Mouse (Mus musculus) liver, embryonic 13.5 days (tissue): ENCODE results near the gene Cul9. TPM values are rescaled to one million over a fixed set of nuclear protein-coding genes. Genes with fewer than 3 reads are reported as not detected.

ENCODE experiments used
- ATAC-seq: fragments of 200-750 bp; cut with Nextera tagmentation; 2 replicates; pipeline ENCODE4 v1.8.0; 2017; ENCODE audit warnings: low read depth, mild to moderate bottlenecking, moderate number of reproducible peaks, moderate library complexity
- DNase-seq: peaks from one replicate; pipeline ENCODE4 v3.0.0; 2022
- H3K27ac ChIP-seq: fragments of 300-500 bp; sonication (generic); 2 replicates; pipeline ENCODE4 v1.5.1; 2015; ENCODE audit warnings: moderate library complexity, mild to moderate bottlenecking, inconsistent platforms
- H3K27me3 ChIP-seq: fragments of 300-500 bp; sonication (generic); 2 replicates; pipeline ENCODE4 v1.6.1; 2015; ENCODE audit warnings: mild to moderate bottlenecking, inconsistent platforms
- H3K36me3 ChIP-seq: fragments of 300-500 bp; sonication (generic); 2 replicates; pipeline ENCODE4 v1.6.1; 2015; ENCODE audit warnings: mild to moderate bottlenecking, inconsistent platforms
- H3K4me1 ChIP-seq: fragments of 300-500 bp; sonication (generic); replicated peaks from 2 replicates; pipeline ENCODE4 v1.6.1; 2015; ENCODE audit warnings: inconsistent platforms
- H3K4me2 ChIP-seq: fragments of 300-500 bp; sonication (generic); 2 replicates; pipeline ENCODE4 v1.6.1; 2015; ENCODE audit warnings: inconsistent platforms, mild to moderate bottlenecking, moderate library complexity
- H3K4me3 ChIP-seq: fragments of 300-500 bp; sonication (generic); replicated peaks from 2 replicates; pipeline ENCODE4 v1.5.1; 2015; ENCODE audit warnings: mild to moderate bottlenecking, inconsistent platforms
- H3K9ac ChIP-seq: fragments of 300-500 bp; sonication (generic); 2 replicates; pipeline ENCODE4 v1.6.1; 2015; ENCODE audit warnings: mild to moderate bottlenecking, inconsistent platforms
- H3K9me3 ChIP-seq: fragments of 300-500 bp; sonication (generic); replicated peaks from 2 replicates; pipeline ENCODE4 v1.6.1; 2016; ENCODE audit warnings: inconsistent platforms
- WGBS: fragments of 180-500 bp; shearing (Covaris S2); methylation state at CpG from one replicate; pipeline ENCODE4 v1.1.7; 2015; ENCODE audit not compliant: insufficient replicate concordance; 5-methylcytosine and 5-hydroxymethylcytosine counted together
- polyA plus RNA-seq: library from polyadenylated mRNA; unstranded; fragments of >200 nt; fragmentation: Nextera tagmentation; extraction: Ambion mirVana; gene quantifications from 2 replicates; pipeline ENCODE4 v1.2.1, GENCODE M21; 2015

Cul9 gene
- polyA plus RNA-seq: 0.44 and 0.84 TPM in 2 replicates

- WGBS: 5% methylated on average over 47 of the region's 49 CpGs
- Histone ChIP-seq H3K9me3 (no peaks in the 10 kb centered on the region), H3K27ac (no peak within 1 kb of the TSS), H3K36me3 (peaks cover 28% of the 10 kb centered on the region), H3K27me3 (peaks cover 47% of the 10 kb centered on the region), H3K4me2 (peak within 1 kb of the TSS; percentile 67), H3K4me1 (peaks cover 29% of the 10 kb centered on the region), H3K9ac (peak within 1 kb of the TSS; percentile 55), H3K4me3 (peak within 1 kb of the TSS; percentile 54)
- DNase-seq: no peak
- no peak; the same call in 1 of the 2 replicates for ATAC-seq
Observed at GRCm38 (mm10) chr17:46545813-46546564, at the start of gene Cul9. Gene Cul9 (minus strand): TSS chr17:46546388.

- no peaks in the 10 kb centered on the region for H3K36me3 ChIP-seq
- DNase-seq: no peak
- H3K27ac ChIP-seq: no peak overlapping the region
- WGBS: 72% methylated on average over 6 of the region's 6 CpGs
- H3K9me3 ChIP-seq: no peaks in the 10 kb centered on the region
- no peak overlapping the region for H3K4me2 ChIP-seq
- H3K4me3 ChIP-seq: no peak overlapping the region
- H3K9ac ChIP-seq: no peak overlapping the region
- peaks cover 10% of the 10 kb centered on the region; the same call in 1 of the 2 replicates for H3K4me1 ChIP-seq
- no peaks in the 10 kb centered on the region for H3K27me3 ChIP-seq
- ATAC-seq: no peak
Observed at GRCm38 (mm10) chr17:46595336-46595735, 49.1 kb upstream of the Cul9 start.

DNA sequence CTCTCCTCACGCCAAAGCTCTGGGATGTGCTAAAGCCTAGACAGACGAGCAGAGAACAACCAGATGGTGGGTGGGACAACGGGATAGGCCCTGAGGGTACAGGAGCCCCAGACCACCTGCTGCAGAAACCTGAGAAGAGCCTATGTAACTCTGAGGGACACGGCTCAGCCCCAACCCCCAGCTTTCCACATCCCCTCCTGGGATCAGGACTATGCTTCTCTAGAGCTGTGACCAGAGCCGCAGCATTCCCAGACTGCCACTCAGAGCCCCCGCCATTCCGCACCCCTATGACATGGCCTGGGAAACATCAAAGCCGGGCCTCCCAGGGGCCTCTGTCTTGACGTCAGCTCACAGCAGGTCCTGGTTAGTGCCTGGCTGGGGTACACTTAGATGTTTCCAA is 48.4 kb upstream of the Cul9 start:
- Histone ChIP-seq H3K4me1 (peaks cover 10% of the 10 kb centered on the region; the same call in 1 of the 2 replicates), H3K9ac (no peak overlapping the region), H3K27ac (no peak overlapping the region), H3K4me3 (no peak overlapping the region), H3K27me3 (no peaks in the 10 kb centered on the region), H3K9me3 (no peaks in the 10 kb centered on the region), H3K36me3 (no peaks in the 10 kb centered on the region), H3K4me2 (no peak overlapping the region)
- ATAC-seq (no peak), DNase-seq (no peak)
- WGBS: 63% methylated on average over 9 of the region's 9 CpGs

GRCm38 (mm10) chr17:46593124-46593523 is 46.9 kb upstream of the Cul9 start:
- no peak overlapping the region for H3K27ac ChIP-seq
- no peak overlapping the region for H3K4me3 ChIP-seq
- DNase-seq (no peak), ATAC-seq (no peak)
- H3K9me3 ChIP-seq: no peaks in the 10 kb centered on the region
- H3K4me2 ChIP-seq: no peak overlapping the region
- H3K36me3 ChIP-seq: no peaks in the 10 kb centered on the region
- WGBS: 82% methylated on average over 4 of the region's 4 CpGs
- H3K9ac ChIP-seq: no peak overlapping the region
- H3K4me1 ChIP-seq: peaks cover 11% of the 10 kb centered on the region
- no peaks in the 10 kb centered on the region for H3K27me3 ChIP-seq

DNA sequence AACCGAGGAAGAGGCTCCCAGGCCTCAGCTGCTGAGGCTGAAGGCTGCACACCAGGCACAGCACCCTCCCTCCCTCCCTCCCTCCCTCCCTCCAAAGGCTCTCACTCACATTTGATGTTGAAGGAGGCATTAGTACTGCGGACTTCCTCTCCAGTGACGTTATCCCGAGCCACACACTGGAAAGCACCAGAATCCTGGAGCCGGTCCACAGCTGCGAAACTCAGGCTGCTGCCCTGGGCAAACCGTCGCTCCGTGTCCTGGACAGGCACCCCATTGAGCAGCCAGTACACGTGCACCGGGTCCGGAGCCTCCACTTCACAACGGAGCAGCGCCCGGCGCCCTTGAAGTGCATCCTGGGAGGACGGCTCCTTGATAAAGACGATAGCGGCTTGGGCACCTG is 45.2 kb upstream of the Cul9 start:
- 79% methylated on average over 19 of the region's 19 CpGs for WGBS
- Histone ChIP-seq H3K4me2 (no peak overlapping the region), H3K36me3 (no peaks in the 10 kb centered on the region), H3K4me3 (no peak overlapping the region), H3K9ac (no peak overlapping the region), H3K4me1 (peaks cover 14% of the 10 kb centered on the region), H3K27me3 (no peaks in the 10 kb centered on the region), H3K9me3 (no peaks in the 10 kb centered on the region), H3K27ac (no peak overlapping the region)
- ATAC-seq (no peak), DNase-seq (no peak)

DNA sequence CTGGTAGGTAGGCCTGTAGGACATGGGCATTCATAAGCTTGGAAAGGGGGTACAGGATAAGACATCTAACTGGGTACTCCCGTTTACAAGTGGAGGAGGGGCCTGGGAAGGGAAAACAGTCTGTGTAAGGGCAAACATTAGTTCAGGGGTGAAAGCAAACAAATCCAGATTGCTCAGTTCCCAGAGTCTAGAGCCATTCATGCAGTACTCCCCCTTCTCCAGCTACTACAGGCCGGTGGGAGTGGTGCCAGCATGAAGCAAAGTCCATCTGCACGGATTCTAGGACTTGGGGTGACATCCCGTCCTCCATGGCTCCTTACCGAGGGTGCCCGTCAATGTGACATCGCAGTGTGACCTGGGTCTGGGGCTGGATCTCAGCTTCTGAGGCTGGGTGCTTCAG is 44.3 kb upstream of the Cul9 start:
- 63% methylated on average over 7 of the region's 7 CpGs for WGBS
- Histone ChIP-seq H3K4me3 (no peak overlapping the region), H3K27ac (peak overlapping the region; percentile 40; the same call in 1 of the 2 replicates)

DNA sequence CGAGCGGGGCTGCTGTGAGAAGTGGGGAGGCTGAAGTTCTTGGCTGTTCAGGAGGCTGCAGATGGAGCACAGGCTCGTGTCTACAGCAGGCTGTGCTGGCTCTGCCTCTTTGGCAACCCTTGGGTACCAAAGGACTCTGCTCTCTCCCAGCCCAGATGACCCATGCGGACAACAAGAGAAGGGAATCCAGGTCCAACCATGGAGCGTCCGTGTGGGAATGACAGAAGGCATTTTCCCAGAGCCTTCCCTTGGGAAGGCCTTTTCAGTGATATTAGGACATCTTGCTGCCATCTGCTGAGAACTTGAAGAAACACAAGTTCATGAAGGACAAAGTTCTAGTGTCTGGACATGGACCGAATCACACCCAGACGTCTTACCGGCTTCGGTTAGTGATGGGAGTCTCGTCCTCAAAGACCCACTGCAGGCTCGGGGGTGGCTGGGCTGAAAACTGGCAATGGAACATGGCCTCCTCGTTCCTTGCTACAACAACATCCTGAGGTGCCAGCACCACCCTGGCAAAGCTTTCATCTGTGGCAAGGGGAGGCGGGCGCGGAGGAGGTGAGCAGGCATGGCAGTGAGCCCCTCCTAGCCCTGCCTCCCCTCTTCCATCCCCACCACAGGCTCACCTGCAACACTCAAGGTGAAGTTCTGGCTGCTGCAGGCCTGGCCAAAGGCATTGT is 43.6 kb upstream of the Cul9 start:
- WGBS: 83% methylated on average over 16 of the region's 16 CpGs
- Histone ChIP-seq H3K4me3 (no peak overlapping the region), H3K27me3 (no peaks in the 10 kb centered on the region), H3K9me3 (no peaks in the 10 kb centered on the region), H3K27ac (peak overlapping the region; percentile 40), H3K36me3 (no peaks in the 10 kb centered on the region), H3K4me1 (peaks cover 14% of the 10 kb centered on the region), H3K9ac (no peak overlapping the region), H3K4me2 (0 out of 2 replicates have a peak overlapping the region, but pooled peaks have one; percentile 0)
- no peak for DNase-seq
- no peak; the same call in 1 of the 2 replicates for ATAC-seq

More for the DNA sequence above, 44.3 kb upstream of the Cul9 start:
- Histone ChIP-seq H3K27me3 (no peaks in the 10 kb centered on the region), H3K9me3 (no peaks in the 10 kb centered on the region), H3K4me1 (peaks cover 14% of the 10 kb centered on the region), H3K9ac (no peak overlapping the region), H3K36me3 (no peaks in the 10 kb centered on the region), H3K4me2 (0 out of 2 replicates have a peak overlapping the region, but pooled peaks have one; percentile 0)
- no peak for DNase-seq
- peak; percentile 71 for ATAC-seq

GRCm38 (mm10) chr17:46588913-46589312 is 42.7 kb upstream of the Cul9 start:
- Histone ChIP-seq H3K4me2 (no peak overlapping the region), H3K4me1 (peaks cover 9% of the 10 kb centered on the region), H3K27me3 (no peaks in the 10 kb centered on the region), H3K4me3 (no peak overlapping the region), H3K9ac (no peak overlapping the region), H3K9me3 (no peaks in the 10 kb centered on the region), H3K36me3 (no peaks in the 10 kb centered on the region), H3K27ac (no peak overlapping the region)
- ATAC-seq: no peak
- WGBS: 66% methylated on average over 6 of the region's 6 CpGs
- no peak for DNase-seq

DNA sequence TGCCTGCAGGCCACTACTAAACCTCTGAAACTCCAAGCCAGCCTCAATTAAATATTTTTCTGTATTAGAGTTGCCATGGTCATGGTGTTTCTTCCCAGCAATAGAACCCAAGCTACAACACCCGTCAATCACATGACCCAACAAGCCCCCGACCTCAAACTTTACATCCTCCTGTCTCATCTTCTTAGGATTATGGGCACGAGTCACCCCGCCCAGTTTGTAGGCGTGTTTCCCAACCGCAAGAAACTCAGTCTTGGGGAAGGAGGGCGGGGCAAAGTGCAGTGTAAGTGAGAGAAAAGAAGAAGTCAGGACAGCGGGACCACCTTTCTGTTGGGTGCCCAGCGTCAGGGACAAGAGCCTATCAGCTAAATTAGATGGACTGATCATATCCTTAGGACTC is 42.0 kb upstream of the Cul9 start:
- peaks cover 9% of the 10 kb centered on the region for H3K4me1 ChIP-seq
- H3K36me3 ChIP-seq: no peaks in the 10 kb centered on the region
- no peak overlapping the region for H3K9ac ChIP-seq
- ATAC-seq (no peak), DNase-seq (no peak)
- no peaks in the 10 kb centered on the region for H3K27me3 ChIP-seq
- H3K27ac ChIP-seq: no peak overlapping the region
- H3K4me2 ChIP-seq: no peak overlapping the region
- WGBS: 21% methylated on average over 9 of the region's 9 CpGs
- H3K9me3 ChIP-seq: no peaks in the 10 kb centered on the region
- no peak overlapping the region for H3K4me3 ChIP-seq

DNA sequence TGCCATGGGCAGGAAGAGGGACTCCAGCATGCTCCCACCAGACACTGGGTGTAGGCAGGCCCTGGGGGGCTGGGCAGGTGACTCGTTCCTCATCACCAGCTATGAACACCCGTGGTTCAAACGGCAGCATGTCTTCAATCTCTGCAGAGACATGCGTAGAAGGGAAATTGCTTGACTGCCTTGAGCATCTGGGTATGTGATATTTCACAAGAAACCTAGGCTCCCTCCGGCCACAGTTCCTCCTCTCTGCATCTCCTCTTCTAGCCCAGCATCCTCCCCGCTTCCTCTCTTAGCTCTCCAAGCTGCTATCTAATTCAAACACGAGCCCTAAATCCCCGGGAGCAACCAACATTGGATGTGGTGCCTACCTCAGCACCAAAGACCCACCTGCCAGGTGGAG is 40.1 kb upstream of the Cul9 start:
- H3K27me3 ChIP-seq: no peaks in the 10 kb centered on the region
- H3K4me2 ChIP-seq: no peak overlapping the region
- no peak overlapping the region for H3K4me3 ChIP-seq
- peaks cover 9% of the 10 kb centered on the region for H3K4me1 ChIP-seq
- no peak for DNase-seq
- WGBS: 62% methylated on average over 8 of the region's 8 CpGs
- no peak for ATAC-seq
- no peaks in the 10 kb centered on the region for H3K9me3 ChIP-seq
- H3K27ac ChIP-seq: no peak overlapping the region
- no peaks in the 10 kb centered on the region for H3K36me3 ChIP-seq
- no peak overlapping the region for H3K9ac ChIP-seq

DNA sequence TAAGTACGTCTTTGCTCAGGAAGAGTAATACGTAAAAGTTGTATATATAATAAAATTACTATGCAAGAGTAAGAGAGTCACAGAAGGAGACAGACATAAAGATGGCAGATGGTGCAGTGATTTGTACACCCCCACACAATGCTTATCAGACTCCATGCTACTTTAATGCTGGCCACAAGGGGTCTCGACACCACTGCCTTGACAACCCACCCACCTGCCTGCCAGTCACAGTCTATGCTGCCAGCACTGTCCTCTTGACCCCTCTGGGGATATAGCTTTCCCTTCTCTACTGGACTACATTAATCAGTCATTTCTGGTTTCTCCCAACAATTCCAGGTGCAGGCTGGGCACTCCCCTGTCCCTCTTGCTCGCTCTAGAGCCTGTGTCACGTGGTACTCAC is 32.5 kb upstream of the Cul9 start:
- Histone ChIP-seq H3K4me2 (no peak overlapping the region), H3K36me3 (peaks cover 19% of the 10 kb centered on the region), H3K4me1 (no peaks in the 10 kb centered on the region), H3K27me3 (no peaks in the 10 kb centered on the region), H3K4me3 (no peak overlapping the region), H3K9ac (no peak overlapping the region), H3K27ac (no peak overlapping the region), H3K9me3 (no peaks in the 10 kb centered on the region)
- WGBS: 65% methylated on average over 5 of the region's 5 CpGs
- no peak for DNase-seq
- no peak for ATAC-seq
